Mouse (Mus musculus) embryonic facial prominence, embryonic 11.5 days (tissue): ENCODE results near the gene Olfr307. TPM values are rescaled to one million over a fixed set of nuclear protein-coding genes. Genes with fewer than 3 reads are reported as not detected.
"Not testable (repeated sequence)": the region's sequence is repeated elsewhere in the genome, so short reads cannot be mapped to it uniquely, and the experiment has no call there.

Experiments
- ATAC-seq: fragments of 200-750 bp; cut with Nextera tagmentation; replicated peaks from 2 replicates; pipeline ENCODE4 v1.8.0; 2017; ENCODE audit warnings: low read depth; ENCODE audit not compliant: insufficient number of reproducible peaks, low FRiP score, low TSS enrichment
- DNase-seq: peaks from one replicate; pipeline ENCODE4 v3.0.0-alpha.2; 2015; ENCODE audit warnings: low spot score
- H3K27ac ChIP-seq: fragments of 300-500 bp; sonication (generic); replicated peaks from 2 replicates; pipeline ENCODE4 v1.5.1; 2014; ENCODE audit warnings: mild to moderate bottlenecking, low read depth, low read length, control low read depth
- H3K27me3 ChIP-seq: fragments of 300-500 bp; sonication (generic); 2 replicates; pipeline ENCODE4 v1.6.1; 2014; ENCODE audit warnings: mild to moderate bottlenecking, low read length, moderate library complexity, mixed read lengths; ENCODE audit not compliant: control insufficient read depth, insufficient read depth
- H3K36me3 ChIP-seq: fragments of 300-500 bp; sonication (generic); replicated peaks from 2 replicates; pipeline ENCODE4 v1.6.1; 2014; ENCODE audit warnings: low read depth, mild to moderate bottlenecking, low read length, moderate library complexity, mixed read lengths; ENCODE audit not compliant: control insufficient read depth, insufficient read depth
- H3K4me1 ChIP-seq: fragments of 300-500 bp; sonication (generic); 2 replicates; pipeline ENCODE4 v1.6.1; 2014; ENCODE audit warnings: low read length, mixed read lengths; ENCODE audit not compliant: control insufficient read depth, insufficient read depth
- H3K4me2 ChIP-seq: fragments of 300-500 bp; sonication (generic); 2 replicates; pipeline ENCODE4 v1.6.1; 2014; ENCODE audit warnings: low read depth, mild to moderate bottlenecking, control low read depth, low read length, moderate library complexity
- H3K4me3 ChIP-seq: fragments of 300-500 bp; sonication (generic); 2 replicates; pipeline ENCODE4 v1.5.1; 2014; ENCODE audit warnings: low read depth, low read length, control low read depth
- H3K9ac ChIP-seq: fragments of 300-500 bp; sonication (generic); replicated peaks from 2 replicates; pipeline ENCODE4 v1.6.1; 2014; ENCODE audit warnings: mild to moderate bottlenecking, control low read depth, low read length
- H3K9me3 ChIP-seq: fragments of 300-500 bp; sonication (generic); replicated peaks from 2 replicates; pipeline ENCODE4 v1.6.1; 2016; ENCODE audit warnings: mild to moderate bottlenecking, low read length, inconsistent platforms, mixed read lengths; ENCODE audit not compliant: control insufficient read depth
- whole genome bisulfite sequencing: fragments of 180-500 bp; shearing (Covaris S2); extraction: QIAGEN DNeasy Blood & Tissue Kit; methylation state at CpG from one replicate; pipeline ENCODE4 v1.1.7; 2014; 5-methylcytosine and 5-hydroxymethylcytosine counted together
- polyA plus RNA-seq: library from polyadenylated mRNA; unstranded; fragments of >200 nt; fragmentation: Nextera tagmentation; extraction: Ambion mirVana; gene quantifications from 2 replicates; pipeline ENCODE4 v1.2.1, GENCODE M21; 2014

Gene Olfr307
- polyA plus RNA-seq, result not detected in 2 replicates

DNA sequence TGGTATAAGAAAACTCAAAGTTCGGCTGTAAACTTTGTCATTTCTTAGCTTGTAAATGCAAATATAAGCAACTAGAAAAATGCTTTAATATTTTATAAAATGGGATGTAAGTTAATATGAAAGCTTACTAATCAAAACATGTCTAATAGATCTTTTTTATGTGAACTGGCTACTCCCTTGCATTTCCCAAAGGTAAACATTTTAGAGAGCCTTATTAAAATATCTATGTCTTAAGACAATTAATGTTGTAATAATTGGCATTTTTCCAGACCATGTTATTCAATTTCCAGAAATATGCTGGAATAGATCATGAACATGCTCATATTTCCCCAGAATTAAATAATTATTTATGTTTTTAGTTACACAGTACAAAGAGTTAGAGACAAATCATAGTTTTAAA, at the start of gene Olfr307:
TSS of gene Olfr307 (minus strand) at position 101 of the 400 bp plus-strand sequence.
- Histone ChIP-seq H3K36me3 (no peaks in the 10 kb centered on the region), H3K9ac (no peak within 1 kb of the TSS), H3K27me3 (no peaks in the 10 kb centered on the region), H3K27ac (no peak within 1 kb of the TSS), H3K4me1 (no peaks in the 10 kb centered on the region), H3K4me2 (no peak within 1 kb of the TSS), H3K4me3 (no peak within 1 kb of the TSS), H3K9me3 (no peaks in the 10 kb centered on the region)
- WGBS, result 78% methylated on average over 1 of the region's 1 CpGs
- DNase-seq, result no peak
- no peak for ATAC-seq

DNA sequence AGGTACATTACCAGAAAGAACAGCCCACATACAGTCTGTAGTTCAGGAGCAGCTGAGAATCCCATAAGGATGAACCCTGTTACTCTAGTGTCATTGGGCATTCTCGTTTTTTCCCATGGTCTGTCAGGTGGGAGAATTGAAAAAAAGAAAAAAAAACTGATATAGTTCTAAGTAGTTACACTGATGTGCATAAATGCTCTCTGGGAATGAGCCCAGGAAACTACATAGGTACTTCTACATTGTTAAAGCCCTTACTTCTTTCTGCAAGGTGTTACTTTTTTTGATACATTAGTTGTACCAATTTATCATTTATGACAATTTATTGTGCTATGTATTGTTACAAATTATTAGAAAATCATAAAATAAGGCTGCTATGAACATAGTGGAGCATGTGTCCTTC, 49.2 kb upstream of the Olfr307 start, which contains the start of gene Olfr304:
TSS of gene Olfr304 (minus strand) at position 101 of the 400 bp plus-strand sequence.
- Histone ChIP-seq H3K9me3 (no peaks in the 10 kb centered on the region), H3K4me3 (no peak within 1 kb of the TSS), H3K27me3 (no peaks in the 10 kb centered on the region), H3K27ac (no peak within 1 kb of the TSS), H3K4me1 (no peaks in the 10 kb centered on the region), H3K4me2 (no peak within 1 kb of the TSS), H3K9ac (no peak within 1 kb of the TSS), H3K36me3 (no peaks in the 10 kb centered on the region)
- ATAC-seq, result no peak
- WGBS, result 79% methylated on average over 1 of the region's 1 CpGs
- DNase-seq, result no peak

- no peaks in the 10 kb centered on the region for H3K9me3 ChIP-seq
- H3K27ac ChIP-seq, result no peak overlapping the region
- H3K4me1 ChIP-seq, result no peaks in the 10 kb centered on the region
- no peak overlapping the region for H3K4me3 ChIP-seq
- no peaks in the 10 kb centered on the region for H3K36me3 ChIP-seq
- H3K4me2 ChIP-seq, result no peak overlapping the region
- H3K9ac ChIP-seq, result no peak overlapping the region
- DNase-seq (no peak), ATAC-seq (no peak)
- H3K27me3 ChIP-seq, result no peaks in the 10 kb centered on the region
- 77% methylated on average over 3 of the region's 3 CpGs for WGBS
Measured at GRCm38 (mm10) chr7:86385769-86386168, 48.4 kb upstream of the Olfr307 start.

GRCm38 (mm10) chr7:86366828-86367227, 29.4 kb upstream of the Olfr307 start, which contains the start of gene Olfr305:
Olfr305 (minus strand) TSS chr7:86366928.
- H3K27me3 ChIP-seq, result no peaks in the 10 kb centered on the region
- no peak within 1 kb of the TSS for H3K27ac ChIP-seq
- no peak within 1 kb of the TSS for H3K9ac ChIP-seq
- 94% methylated on average over 1 of the region's 1 CpGs for WGBS
- H3K4me1 ChIP-seq, result no peaks in the 10 kb centered on the region
- DNase-seq (no peak), ATAC-seq (no peak)
- H3K9me3 ChIP-seq, result no peaks in the 10 kb centered on the region
- H3K36me3 ChIP-seq, result no peaks in the 10 kb centered on the region
- no peak within 1 kb of the TSS for H3K4me2 ChIP-seq
- H3K4me3 ChIP-seq, result no peak within 1 kb of the TSS

DNA sequence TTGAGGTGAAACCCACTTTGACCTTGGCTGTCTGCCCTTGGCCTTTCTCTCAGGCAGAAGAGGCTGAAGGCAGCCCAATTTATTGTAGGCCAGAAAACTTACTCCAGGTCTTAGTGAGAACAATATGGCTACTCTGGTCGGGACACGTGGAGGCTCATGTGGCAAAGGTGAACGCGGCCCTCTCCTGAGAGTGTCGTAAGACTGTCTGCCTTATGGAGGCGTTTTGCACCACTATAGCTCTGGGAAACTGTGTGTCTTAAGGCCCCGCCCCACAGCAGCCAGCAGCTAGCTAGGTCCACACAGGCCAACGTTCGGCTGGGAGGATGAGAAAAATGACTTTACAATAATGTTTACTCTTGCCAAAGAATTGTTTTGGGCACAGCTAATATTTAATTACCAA, 8.9 kb upstream of the Olfr307 start:
- not testable (repeated sequence) for H3K9me3 ChIP-seq, H3K4me2 ChIP-seq, H3K4me3 ChIP-seq, H3K4me1 ChIP-seq, ATAC-seq, H3K36me3 ChIP-seq, H3K27me3 ChIP-seq, H3K27ac ChIP-seq, H3K9ac ChIP-seq, DNase-seq
- WGBS, result 91% methylated on average over 9 of the region's 9 CpGs

DNA sequence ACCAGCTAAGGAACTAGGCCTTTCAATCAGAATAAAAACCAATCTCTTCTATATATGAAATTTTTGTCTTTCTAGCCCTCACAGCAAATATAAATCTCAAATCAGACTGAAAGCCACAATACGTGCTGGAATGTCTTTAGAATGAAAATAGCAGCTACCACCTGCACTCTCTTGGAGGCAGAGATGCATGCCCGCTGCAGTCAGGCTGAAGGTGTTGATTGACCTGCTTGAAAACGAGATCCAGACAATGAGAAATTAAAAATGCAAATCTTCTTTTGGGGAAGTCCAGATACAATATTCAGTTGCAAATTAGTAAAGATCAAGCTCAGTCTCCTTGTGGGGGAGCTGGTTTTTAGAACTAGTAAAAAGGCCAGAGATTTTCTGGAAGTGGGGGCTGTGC, 6.9 kb upstream of the Olfr307 start:
- H3K4me3 ChIP-seq, result no peak overlapping the region
- no peak overlapping the region for H3K9ac ChIP-seq
- ATAC-seq (no peak), DNase-seq (no peak)
- no peaks in the 10 kb centered on the region for H3K27me3 ChIP-seq
- H3K4me2 ChIP-seq, result no peak overlapping the region
- no peaks in the 10 kb centered on the region for H3K4me1 ChIP-seq
- no peak overlapping the region for H3K27ac ChIP-seq
- WGBS, result 70% methylated on average over 3 of the region's 3 CpGs
- no peaks in the 10 kb centered on the region for H3K36me3 ChIP-seq
- no peaks in the 10 kb centered on the region for H3K9me3 ChIP-seq

- H3K4me2 ChIP-seq, result no peak overlapping the region
- no peaks in the 10 kb centered on the region for H3K36me3 ChIP-seq
- no peaks in the 10 kb centered on the region for H3K9me3 ChIP-seq
- no peaks in the 10 kb centered on the region for H3K27me3 ChIP-seq
- H3K4me3 ChIP-seq, result no peak overlapping the region
- WGBS, result 75% methylated on average over 14 of the region's 14 CpGs
- H3K9ac ChIP-seq, result no peak overlapping the region
- no peak for DNase-seq
- ATAC-seq, result no peak
- no peak overlapping the region for H3K27ac ChIP-seq
- H3K4me1 ChIP-seq, result no peaks in the 10 kb centered on the region
Measured at GRCm38 (mm10) chr7:86342881-86343565, 5.6 kb upstream of the Olfr307 start.

GRCm38 (mm10) chr7:86325530-86325929, 11.9 kb downstream of the Olfr307 start, which contains the start of gene Olfr308:
Olfr308 (minus strand) TSS chr7:86325630.
- no peak within 1 kb of the TSS for H3K27ac ChIP-seq
- no peak within 1 kb of the TSS for H3K9ac ChIP-seq
- no peaks in the 10 kb centered on the region for H3K27me3 ChIP-seq
- no peaks in the 10 kb centered on the region for H3K9me3 ChIP-seq
- H3K4me1 ChIP-seq, result no peaks in the 10 kb centered on the region
- DNase-seq (no peak), ATAC-seq (no peak)
- no peaks in the 10 kb centered on the region for H3K36me3 ChIP-seq
- H3K4me3 ChIP-seq, result no peak within 1 kb of the TSS
- no peak within 1 kb of the TSS for H3K4me2 ChIP-seq
